ENCODE assay signal across 18 mouse cellular contexts in genomic region chr3:85020137-85020536, GRCm38 (mm10).
A peak's percentile ranks its signal among the peaks of the same experiment; 100 is the strongest.
DNase-seq lines count a peak whose midpoint lies in the region; TF ChIP-seq lines count a peak whose summit lies in the region.
"Had no signal": no experiment of that assay in that cellular context is flagged by ENCODE, and none has a peak within 500 bp of the region (broad histone marks: within the 10 kb centered on the region; RNA-seq: fewer than 3 reads in every experiment).

No protein-coding gene starts in this region.

- peaks cover 8% of the 10 kb centered on the region; the same call in 1 of the 2 replicates for H3K4me1 ChIP-seq in cortical plate, adult 2 months (ENCODE audit: control insufficient read depth, insufficient read depth, low read length)
- peaks cover 16% of the 10 kb centered on the region for H3K4me1 ChIP-seq in kidney, adult 2 months (ENCODE audit: control insufficient read depth, insufficient read depth, low read length)

- H3K27ac ChIP-seq in cortical plate, adult 2 months (ENCODE audit: insufficient read depth, low read length) = peak overlapping the region; percentile 80
- no peak overlapping the region for H3K27ac ChIP-seq in kidney, adult 2 months (ENCODE audit: insufficient read depth, low read depth, low read length)
- H3K27ac ChIP-seq: forebrain, embryonic 12.5 days; hindbrain, embryonic 10.5 days; kidney, postnatal 0 days; liver, embryonic 14.5 days; midbrain, embryonic 12.5 days had no signal

- intact Hi-C loops in left cerebral cortex, postnatal 14 days (cut with DNase I) = loop anchor here (10.0 kb wide), 2 partner anchors 295 to 355 kb away; no protein-coding TSS in a partner anchor

- DNase-seq in layer of hippocampus, adult 18-20 months (ENCODE audit: low spot score in 2 of 2) = peak; percentile 39 to 63
- no peak for DNase-seq in layer of hippocampus, adult 9-10 months (ENCODE audit: low spot score)
- peak; percentile 53 to 83 for DNase-seq in left cerebral cortex, postnatal 14 days (ENCODE audit: low spot score in 2 of 2)
- DNase-seq in right cerebral cortex, postnatal 25 days = peak; percentile 60
- no peak for DNase-seq in kidney, adult 2 months
- no peak for DNase-seq in retina, embryonic 14.5 days (ENCODE audit: low spot score)
- DNase-seq: adrenal gland, postnatal 14 days; cerebellum, adult 11-12 months; cerebellum, postnatal 36 days; kidney, adult 11 months; thymus, postnatal 14 days had no signal

- TF ChIP-seq POLR2A in cortical plate, adult 2 months (IDR thresholded peaks at IDR 0.05; ENCODE audit: extremely low read depth, insufficient read depth, low read length) = no peak
- TF ChIP-seq POLR2A in kidney, adult 2 months (IDR thresholded peaks at IDR 0.05; ENCODE audit: low read depth, low read length) = no peak

- no peak for TF ChIP-seq CTCF in cortical plate, adult 2 months (IDR thresholded peaks at IDR 0.05; ENCODE audit: extremely low read depth, insufficient read depth, low read length)
- TF ChIP-seq CTCF in kidney, adult 2 months (conservative IDR thresholded peaks at IDR 0.05; ENCODE audit: insufficient read depth, insufficient read length, low read depth, low read length) = no peak

- no peak overlapping the region for H3K4me3 ChIP-seq in cortical plate, adult 2 months (ENCODE audit: insufficient read depth, low read length)
- H3K4me3 ChIP-seq in kidney, adult 2 months (ENCODE audit: insufficient read depth, low read depth, low read length) = no peak overlapping the region
- H3K4me3 ChIP-seq: forebrain, embryonic 12.5 days; hindbrain, embryonic 10.5 days; midbrain, embryonic 12.5 days had no signal

- no peaks in the 10 kb centered on the region for H3K36me3 ChIP-seq in kidney, adult 2 months (ENCODE audit: control insufficient read depth, insufficient read depth, low read length)
- H3K36me3 ChIP-seq: forebrain, embryonic 12.5 days; hindbrain, embryonic 10.5 days; midbrain, embryonic 12.5 days had no signal

- no peaks in the 10 kb centered on the region for H3K27me3 ChIP-seq in kidney, adult 2 months (replicated peaks; ENCODE audit: control insufficient read depth, insufficient read depth, low read length)
- H3K27me3 ChIP-seq: forebrain, embryonic 12.5 days; midbrain, embryonic 12.5 days; Patski had no signal

Comparison
In these comparisons a context has a peak if more than half of its experiments do, and no peak if none do; other contexts are left out.
1. DNase-seq: peak in layer of hippocampus, adult 18-20 months (2 of 2), left cerebral cortex, postnatal 14 days (2 of 2) and right cerebral cortex, postnatal 25 days (single experiment); none in layer of hippocampus, adult 9-10 months (single experiment), kidney, adult 2 months (single experiment) and retina, embryonic 14.5 days (single experiment).